Mouse (Mus musculus): ENCODE measurements at regions not wholly inside any gene's neighbourhood (a gene's known extent, or its start where the extent isn't known, plus 50 kb on each side); places are given as distances from the start of the nearest gene placed in this dataset.

- ATAC-seq (ENCODE audit: low TSS enrichment): no peak
These were observed 54.4 kb upstream of the Calm2 start for GRCm38 (mm10) chr17:87501098-87501497.

DNA sequence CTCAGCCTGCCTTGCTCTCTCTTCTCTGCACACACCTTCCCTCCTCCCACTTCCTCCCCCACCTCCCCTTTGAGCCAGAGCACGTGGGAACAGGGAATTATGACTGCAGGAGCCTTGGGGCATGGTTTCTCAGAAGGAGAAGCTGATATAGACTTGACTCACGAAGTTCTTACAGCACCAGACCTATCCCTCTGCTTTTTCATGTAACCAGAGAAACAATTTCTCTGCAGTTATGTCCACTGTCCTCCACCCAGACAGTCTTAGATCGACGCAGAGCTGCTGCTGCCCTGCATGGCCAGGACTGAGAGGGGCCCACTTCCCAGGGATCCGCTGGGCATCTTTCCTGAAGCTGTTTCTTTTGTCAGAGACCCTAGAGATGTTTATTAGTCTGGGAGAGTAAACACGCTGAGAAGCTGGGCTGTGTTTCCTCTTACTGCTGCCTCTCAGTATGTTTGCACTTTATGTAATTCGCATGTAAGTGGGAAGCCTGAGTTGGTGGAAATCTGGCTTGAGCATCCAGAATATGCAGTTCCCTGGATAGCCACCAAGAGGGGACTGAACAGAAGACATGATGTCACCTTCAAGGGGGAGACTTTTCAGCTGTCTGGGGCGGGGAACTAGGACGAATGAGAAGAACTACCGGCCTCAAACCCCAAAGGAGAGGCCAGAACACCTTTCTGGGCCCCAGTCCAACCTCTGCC lies 55.1 kb upstream of the Calm2 start:
- ATAC-seq (ENCODE audit: low TSS enrichment): peak; percentile 79

GRCm38 (mm10) chr17:87502388-87503369 lies 55.9 kb upstream of the Calm2 start:
- peak; percentile 56 for ATAC-seq (ENCODE audit: low TSS enrichment)

DNA sequence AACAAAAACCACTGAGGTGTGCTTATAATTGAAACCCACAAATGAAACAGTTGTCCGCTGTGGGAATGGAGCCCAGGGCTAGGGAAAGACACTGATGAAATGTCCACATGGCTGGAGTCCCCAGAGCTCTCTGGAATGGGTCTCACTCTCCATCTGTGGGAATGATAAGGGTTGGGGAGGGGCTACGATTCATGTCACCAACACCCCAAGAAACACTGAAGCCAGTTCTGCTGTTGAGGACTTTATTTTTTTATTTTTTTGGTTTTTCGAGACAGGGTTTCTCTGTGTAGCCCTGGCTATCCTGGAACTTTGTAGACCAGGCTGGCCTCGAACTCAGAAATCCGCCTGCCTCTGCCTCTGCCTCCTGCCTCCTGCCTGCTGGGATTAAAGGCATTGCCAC lies 56.8 kb upstream of the Calm2 start:
- no peak for ATAC-seq (ENCODE audit: low TSS enrichment)

- ATAC-seq (ENCODE audit: low TSS enrichment): no peak
These were observed 58.4 kb upstream of the Calm2 start for GRCm38 (mm10) chr17:87504960-87505681.

- no peak for ATAC-seq (ENCODE audit: low TSS enrichment)
These were observed 61.1 kb upstream of the Calm2 start for GRCm38 (mm10) chr17:87507848-87508247.

GRCm38 (mm10) chr17:87508582-87509253 lies 62.0 kb upstream of the Calm2 start:
- ATAC-seq (ENCODE audit: low TSS enrichment): no peak

DNA sequence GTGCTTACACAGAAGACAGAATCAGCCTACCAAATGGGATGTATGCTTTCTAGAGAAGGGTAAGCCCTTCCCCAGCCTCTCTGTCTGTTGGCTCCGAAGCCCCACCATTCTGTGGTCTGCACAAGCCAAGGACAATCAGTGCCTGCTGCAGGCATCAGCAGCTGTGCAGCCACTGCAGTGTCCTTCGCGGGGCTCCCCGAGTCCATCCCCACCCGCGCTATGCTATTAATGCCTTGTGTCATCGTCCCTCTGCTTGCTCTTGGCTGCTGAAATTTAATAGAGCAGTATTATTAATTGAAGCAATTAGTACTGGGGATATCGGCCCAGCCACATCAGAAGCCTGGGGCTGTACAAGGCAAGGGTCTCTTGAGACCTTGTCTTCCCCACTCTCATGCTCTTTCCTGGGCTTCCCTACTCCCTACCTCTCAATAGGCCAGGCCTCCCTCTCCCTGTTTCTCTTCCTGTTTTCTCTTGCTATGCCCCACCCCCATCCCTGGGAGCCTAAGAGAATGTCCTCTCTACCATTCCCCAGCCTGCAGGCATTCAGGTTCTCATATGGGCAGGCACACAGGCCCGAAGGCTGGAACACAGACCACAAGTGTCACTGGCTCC lies 65.4 kb upstream of the Calm2 start:
- no peak for ATAC-seq (ENCODE audit: low TSS enrichment)

DNA sequence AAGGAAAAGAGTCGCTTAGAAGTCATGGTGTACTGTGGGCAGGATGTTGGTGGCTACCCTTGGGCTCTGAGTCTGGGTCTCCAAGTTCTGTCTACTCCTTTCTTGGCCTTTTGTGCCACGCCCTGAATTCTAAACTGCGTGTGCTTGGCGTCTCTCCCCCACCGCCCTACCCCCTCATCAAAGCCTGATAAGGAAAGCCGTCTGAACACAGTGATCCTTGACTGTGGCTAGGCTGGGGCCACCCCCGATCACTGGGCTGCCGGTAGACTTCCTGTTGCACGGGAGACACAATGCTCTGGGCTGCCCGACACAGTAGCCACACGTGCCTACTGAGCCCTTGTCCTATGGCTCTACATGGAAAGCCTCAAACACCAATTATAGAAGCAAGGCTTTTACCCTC lies 67.1 kb upstream of the Calm2 start:
- ATAC-seq (ENCODE audit: low TSS enrichment): no peak

DNA sequence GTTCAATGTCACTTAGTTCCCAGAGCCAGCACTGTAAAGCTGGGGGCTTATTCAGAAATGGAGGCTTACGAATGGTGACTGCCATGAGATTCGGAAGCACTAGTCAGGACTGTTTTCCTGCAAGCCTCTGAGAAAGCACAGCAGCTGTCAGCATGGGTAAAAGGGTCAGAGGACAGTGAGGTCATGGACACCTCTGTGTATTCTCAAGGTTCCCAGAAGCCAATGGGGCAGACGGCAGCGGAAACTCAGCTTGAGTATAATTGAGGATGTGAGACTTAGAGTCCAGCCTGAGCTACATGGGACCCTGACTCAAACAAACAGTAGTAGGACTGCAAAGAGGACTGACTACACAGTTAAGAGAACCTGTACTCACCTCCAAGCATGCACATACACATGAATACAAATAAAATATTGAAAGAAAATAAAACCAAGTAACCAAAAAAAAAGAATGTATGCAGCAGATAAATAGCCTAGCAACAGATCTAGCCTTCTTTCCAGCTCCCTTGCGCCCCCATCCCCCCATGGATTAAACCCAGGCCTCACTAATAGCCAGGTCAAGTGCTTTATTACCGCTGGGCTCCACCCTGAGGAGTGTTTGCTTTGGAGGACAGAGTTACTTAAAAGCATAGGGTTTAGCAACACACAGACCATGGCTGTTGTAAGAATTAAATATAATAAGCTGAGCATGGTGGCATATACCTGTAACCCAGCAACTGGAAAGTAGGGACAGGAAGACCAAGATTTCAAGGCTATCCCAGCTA lies 67.8 kb upstream of the Calm2 start:
- no peak for ATAC-seq (ENCODE audit: low TSS enrichment)

DNA sequence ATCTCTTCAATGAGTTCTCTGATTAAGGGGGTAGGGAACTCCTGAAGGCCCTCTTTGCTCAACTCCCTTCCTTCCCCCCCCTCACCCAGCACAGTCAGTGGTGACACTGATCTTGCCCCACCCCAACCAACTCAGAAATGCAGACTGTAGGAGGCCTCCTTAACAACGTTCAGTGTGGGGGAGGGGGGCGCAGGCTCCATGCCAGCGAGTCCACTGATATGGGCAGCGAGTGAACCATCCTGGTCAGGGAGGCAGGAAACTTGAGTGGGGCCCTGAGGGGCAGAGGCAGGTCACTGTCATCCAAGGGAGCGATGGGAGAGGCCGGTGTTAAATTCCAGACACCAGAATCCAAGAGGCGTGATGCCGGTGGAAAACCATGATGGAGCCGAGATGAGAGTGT lies 70.5 kb upstream of the Calm2 start:
- ATAC-seq (ENCODE audit: low TSS enrichment): no peak

- ATAC-seq (ENCODE audit: low TSS enrichment): no peak
These were observed 72.7 kb upstream of the Calm2 start for GRCm38 (mm10) chr17:87519454-87519853.

GRCm38 (mm10) chr17:87520841-87521240 lies 74.1 kb upstream of the Calm2 start:
- ATAC-seq (ENCODE audit: low TSS enrichment): no peak

- ATAC-seq (ENCODE audit: low TSS enrichment): peak; percentile 65
These were observed 75.0 kb upstream of the Calm2 start for GRCm38 (mm10) chr17:87521622-87522151.

DNA sequence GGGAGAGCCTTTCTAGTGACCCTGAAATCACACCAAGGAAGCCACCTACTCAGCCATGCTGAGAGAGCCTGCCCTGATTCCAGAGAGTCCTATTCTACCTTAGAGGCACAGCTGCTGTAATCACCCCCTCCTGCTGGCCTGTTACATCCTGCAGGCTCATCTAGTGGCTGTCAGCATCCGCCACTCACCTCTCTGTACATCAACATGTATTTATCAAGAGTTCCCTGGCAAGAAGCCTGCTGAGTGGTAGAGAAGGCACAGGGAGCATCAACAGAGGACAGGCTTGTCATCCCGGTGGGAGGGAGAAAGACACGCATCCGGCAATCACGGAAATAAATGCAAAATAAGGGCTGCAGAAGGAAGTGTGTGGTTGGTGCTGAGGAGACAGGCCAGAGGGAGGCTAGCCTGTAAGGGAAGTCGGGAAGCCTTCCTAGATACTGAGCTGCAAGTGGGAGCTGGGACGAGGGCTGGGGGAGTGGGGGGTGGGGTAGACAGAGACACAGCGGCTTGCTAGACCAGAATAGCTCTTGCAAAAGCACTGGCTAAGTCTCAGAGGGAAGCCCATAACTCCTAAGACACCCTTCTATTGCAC lies 75.9 kb upstream of the Calm2 start:
- ATAC-seq (ENCODE audit: low TSS enrichment): peak; percentile 76

- ATAC-seq (ENCODE audit: low TSS enrichment): no peak
These were observed 76.9 kb upstream of the Calm2 start for GRCm38 (mm10) chr17:87523643-87524042.

DNA sequence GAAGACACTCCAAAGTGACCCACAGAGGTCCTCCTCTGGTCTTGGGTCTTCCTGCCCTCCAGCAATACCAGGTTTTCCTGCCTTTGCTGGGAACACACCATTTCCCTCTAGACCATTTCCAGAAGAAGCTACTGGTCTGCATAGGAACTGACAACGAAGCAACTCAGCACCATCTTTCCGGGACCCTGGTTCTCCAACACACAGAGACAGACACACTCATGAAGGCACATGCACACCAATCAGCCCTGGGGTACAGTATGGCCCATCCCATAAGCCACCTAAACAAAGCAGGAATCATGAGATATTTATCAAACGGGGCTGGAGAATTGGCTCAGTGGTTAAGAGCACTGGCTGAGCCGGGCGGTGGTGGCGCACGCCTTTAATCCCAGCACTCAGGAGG lies 80.4 kb upstream of the Calm2 start:
- no peak for ATAC-seq (ENCODE audit: low TSS enrichment)

DNA sequence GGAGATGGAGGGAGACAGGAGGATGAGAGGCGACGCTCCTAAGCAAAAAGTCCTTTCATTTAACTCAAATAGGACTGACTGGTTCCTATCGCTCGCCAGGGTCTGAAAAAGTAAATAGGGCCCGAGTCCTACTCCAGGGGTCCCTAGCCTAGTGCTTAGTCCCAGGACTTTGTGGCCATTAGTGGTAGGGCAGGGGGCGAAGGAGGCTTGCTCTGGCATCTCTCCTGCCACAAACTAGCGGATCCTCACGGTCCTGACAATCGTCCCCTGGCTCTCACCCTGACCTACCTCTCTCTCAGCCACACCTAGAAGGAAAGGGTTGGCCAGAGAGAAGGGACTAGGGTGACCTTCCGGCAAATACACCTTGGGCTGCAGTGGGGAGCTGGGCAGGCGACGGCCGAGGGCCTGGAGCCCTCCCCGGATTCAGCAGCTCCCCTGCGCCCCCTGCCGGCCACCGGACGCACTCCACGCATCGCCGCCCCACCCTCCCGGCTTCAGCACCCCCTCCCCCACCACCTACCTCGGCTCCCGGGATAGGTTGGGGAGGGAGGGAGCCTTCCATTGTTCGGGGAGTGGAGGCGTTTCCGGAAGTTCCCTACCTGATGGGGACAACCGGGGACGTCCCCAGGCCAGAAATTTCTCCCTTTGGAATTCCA lies 83.6 kb upstream of the Calm2 start:
- ATAC-seq (ENCODE audit: low TSS enrichment): peak; percentile 77

- peak; percentile 26; the same call in 1 of the 2 replicates for ATAC-seq (ENCODE audit: low TSS enrichment)
These were observed 84.2 kb upstream of the Calm2 start for GRCm38 (mm10) chr17:87530818-87531410.

Measured in frontal cortex, adult (tissue).